Mouse (Mus musculus) MEL (cell line): ENCODE measurements around the gene Gk. TPM values are rescaled to one million over a fixed set of nuclear protein-coding genes. Genes with fewer than 3 reads are reported as not detected.

Experiments used
- DNase-seq: peaks from one replicate; pipeline ENCODE4 v3.0.0; 2011; ENCODE audit warnings: low read depth, low spot score
- H3K27ac ChIP-seq: 2 replicates; pipeline ENCODE4 v1.5.1; 2012; ENCODE audit warnings: low read depth, mild to moderate bottlenecking, control low read depth, low read length, moderate library complexity; ENCODE audit not compliant: control insufficient read depth
- H3K27me3 ChIP-seq, 2 experiments: fragments of 150-350 bp in 1 of 2; sonication (generic) in 1 of 2; 2 replicates each; pipeline ENCODE4 v1.6.1; 2012; ENCODE audit warnings: low read length in 2 of 2, mild to moderate bottlenecking in 2 of 2, improper control_type of control experiment in 1 of 2, moderate library complexity in 1 of 2; ENCODE audit not compliant: insufficient read depth in 2 of 2, control insufficient read depth in 1 of 2
- H3K36me3 ChIP-seq, 2 experiments: 2 replicates each; pipeline ENCODE4 v1.6.1; 2012 to 2014; ENCODE audit warnings: low read length in 2 of 2, improper control_type of control experiment in 1 of 2, inconsistent platforms in 1 of 2, mild to moderate bottlenecking in 1 of 2; ENCODE audit not compliant: insufficient read depth in 2 of 2, control insufficient read depth in 1 of 2
- H3K4me1 ChIP-seq, 2 experiments: fragments of 150-350 bp in 1 of 2; sonication (generic) in 1 of 2; 2 replicates each; pipeline ENCODE4 v1.6.1; 2012; ENCODE audit warnings: low read length in 2 of 2, improper control_type of control experiment in 1 of 2, mild to moderate bottlenecking in 1 of 2; ENCODE audit not compliant: insufficient read depth in 2 of 2, control insufficient read depth in 1 of 2
- H3K4me3 ChIP-seq, 2 experiments: fragments of 150-350 bp in 1 of 2; sonication (generic) in 1 of 2; 2 replicates each; pipeline ENCODE4 v1.5.1; 2012; ENCODE audit warnings: low read depth in 2 of 2, low read length in 2 of 2, mild to moderate bottlenecking in 2 of 2, moderate library complexity in 2 of 2, control low read depth in 1 of 2, improper control_type of control experiment in 1 of 2; ENCODE audit not compliant: control insufficient read depth in 1 of 2, insufficient read depth in 1 of 2
- H3K79me2 ChIP-seq: 2 replicates; pipeline ENCODE4 v1.6.1; 2012; ENCODE audit warnings: mild to moderate bottlenecking, low read length, moderate library complexity; ENCODE audit not compliant: control insufficient read depth, poor library complexity, insufficient read depth
- H3K9ac ChIP-seq: 2 replicates; pipeline ENCODE4 v1.6.1; 2012; ENCODE audit warnings: low read depth, mild to moderate bottlenecking, control low read depth, low read length, moderate library complexity; ENCODE audit not compliant: control insufficient read depth, poor library complexity, severe bottlenecking
- H3K9me3 ChIP-seq: fragments of 150-350 bp; sonication (generic); replicated peaks from 2 replicates; pipeline ENCODE4 v1.6.1; 2012; ENCODE audit warnings: mild to moderate bottlenecking, low read length, improper control_type of control experiment, moderate library complexity; ENCODE audit not compliant: insufficient read depth
- ETS1 ChIP-seq: IDR thresholded peaks from 2 replicates; pipeline ENCODE4 v1.6.1; 2012; ENCODE audit warnings: low read depth, mild to moderate bottlenecking, inconsistent platforms, low read length, improper control_type of control experiment, moderate library complexity
- GABPA ChIP-seq: IDR thresholded peaks from 2 replicates; pipeline ENCODE4 v1.6.1; 2012; ENCODE audit warnings: low read depth, mild to moderate bottlenecking, inconsistent platforms, low read length, improper control_type of control experiment, moderate library complexity
- GATA1 ChIP-seq: IDR thresholded peaks from 2 replicates; pipeline ENCODE4 v1.6.1; 2011; ENCODE audit warnings: low read depth, low read length, improper control_type of control experiment
- KAT2A ChIP-seq: conservative IDR thresholded peaks from 2 replicates; pipeline ENCODE4 v1.6.1; 2012; ENCODE audit warnings: low read depth, low read length, improper control_type of control experiment, inconsistent platforms
- MAX ChIP-seq: IDR thresholded peaks from 2 replicates; pipeline ENCODE4 v1.6.1; 2011; ENCODE audit warnings: low read length, improper control_type of control experiment
- NELFE ChIP-seq: IDR thresholded peaks from 2 replicates; pipeline ENCODE4 v1.6.1; 2011; ENCODE audit warnings: low read depth, low read length, improper control_type of control experiment
- POLR2A ChIP-seq, 2 experiments: IDR thresholded peaks; 2 replicates each; pipeline ENCODE4 v1.6.1; 2011 to 2012; ENCODE audit warnings: low read length in 2 of 2, mild to moderate bottlenecking in 2 of 2, control low read depth in 1 of 2, improper control_type of control experiment in 1 of 2, low read depth in 1 of 2, moderate library complexity in 1 of 2; ENCODE audit not compliant: control insufficient read depth in 1 of 2, insufficient read depth in 1 of 2, poor library complexity in 1 of 2
- POLR2AphosphoS2 ChIP-seq: IDR thresholded peaks from 2 replicates; pipeline ENCODE4 v1.6.1; 2011; ENCODE audit warnings: low read length, improper control_type of control experiment
- POLR2AphosphoS5 ChIP-seq: IDR thresholded peaks from 2 replicates; pipeline ENCODE4 v1.6.1; 2012; ENCODE audit warnings: low read depth, borderline replicate concordance, mild to moderate bottlenecking, inconsistent platforms, low read length, moderate library complexity, mixed read lengths
- RAD21 ChIP-seq: IDR thresholded peaks from 2 replicates; pipeline ENCODE4 v1.6.1; 2011; ENCODE audit warnings: mild to moderate bottlenecking, low read depth, low read length, improper control_type of control experiment
- RCOR1 ChIP-seq: IDR thresholded peaks from 2 replicates; pipeline ENCODE4 v1.6.1; 2012; ENCODE audit warnings: low read depth, mild to moderate bottlenecking, inconsistent platforms, low read length, improper control_type of control experiment
- SIN3A ChIP-seq: IDR thresholded peaks from 2 replicates; pipeline ENCODE4 v1.6.1; 2012; ENCODE audit warnings: low read length, improper control_type of control experiment, inconsistent platforms
- TCF12 ChIP-seq: IDR thresholded peaks from 2 replicates; pipeline ENCODE4 v1.6.1; 2014; ENCODE audit warnings: low read depth, mild to moderate bottlenecking, inconsistent platforms, low read length, improper control_type of control experiment, moderate library complexity
- UBTF ChIP-seq: IDR thresholded peaks from 2 replicates; pipeline ENCODE4 v1.6.1; 2012; ENCODE audit warnings: low read depth, mild to moderate bottlenecking, inconsistent platforms, low read length, improper control_type of control experiment, moderate library complexity, borderline replicate concordance; ENCODE audit not compliant: insufficient read depth
- USF1 ChIP-seq: IDR thresholded peaks from 2 replicates; pipeline ENCODE4 v1.6.1; 2014; ENCODE audit warnings: low read depth, mild to moderate bottlenecking, inconsistent platforms, low read length, improper control_type of control experiment, moderate library complexity
- USF2 ChIP-seq, 2 experiments: IDR thresholded peaks; 2 replicates each; pipeline ENCODE4 v1.6.1; 2011 to 2012; ENCODE audit warnings: improper control_type of control experiment in 2 of 2, low read length in 2 of 2, borderline replicate concordance in 1 of 2, inconsistent platforms in 1 of 2, low read depth in 1 of 2, mild to moderate bottlenecking in 1 of 2; ENCODE audit not compliant: insufficient read depth in 1 of 2
- ZKSCAN1 ChIP-seq: IDR thresholded peaks from 2 replicates; pipeline ENCODE4 v1.6.1; 2012; ENCODE audit warnings: low read depth, mild to moderate bottlenecking, inconsistent platforms, low read length, improper control_type of control experiment, moderate library complexity
- polyA plus RNA-seq, 2 experiments: library from polyadenylated mRNA; stranded (reverse) in 1 of 2; unstranded in 1 of 2; fragments of >175 nt in 1 of 2; fragments of >200 nt in 1 of 2; gene quantifications; 2 replicates each; pipeline versions ENCODE4 v1.2.1 to v1.2.4; 2012; ENCODE audit warnings: low replicate concordance in 2 of 2, low read depth in 1 of 2; ENCODE audit not compliant: insufficient read length in 2 of 2, insufficient read depth in 1 of 2, missing spikeins in 1 of 2
- total RNA-seq: library from RNA; depleted of rRNA; stranded (reverse); fragments of 300-350 nt; gene quantifications from 2 replicates; pipeline ENCODE4 v1.2.3, GENCODE M21; 2012; rRNA removed

Gk gene
- total RNA-seq: 7.8 and 10.8 TPM in 2 replicates
- 10 to 100 TPM in 1 of 2 experiments, not detected in 1; 13.2 TPM for polyA plus RNA-seq

GRCm38 (mm10) chrX:85776544-85777087, at the start of gene Gk:
Gk (minus strand) TSS chrX:85776819.
- TF ChIP-seq MAX: peak; percentile 54; the same call in 1 of the 2 replicates
- no peak for TF ChIP-seq RAD21
- peak in 1 of 2 experiments; percentile 65; a peak in 1 of 4 replicates for TF ChIP-seq POLR2A (IDR thresholded peaks at IDR 0.05; ENCODE audit: control insufficient read depth in 1 of 2, insufficient read depth in 1 of 2, low read depth in 1 of 2, low read length in 2 of 2, poor library complexity in 1 of 2)
- TF ChIP-seq POLR2AphosphoS2: peak; percentile 53; the same call in 1 of the 2 replicates
- TF ChIP-seq GATA1: no peak
- peak; percentile 28 for TF ChIP-seq NELFE
- TF ChIP-seq UBTF: no peak
- no peak for TF ChIP-seq KAT2A
- TF ChIP-seq USF1: peak; percentile 95
- TF ChIP-seq RCOR1: no peak
- no peak for TF ChIP-seq POLR2AphosphoS5
- TF ChIP-seq USF2 (IDR thresholded peaks at IDR 0.05; ENCODE audit: borderline replicate concordance in 1 of 2, insufficient read depth in 1 of 2, low read depth in 1 of 2, low read length in 2 of 2): peak in 1 of 2 experiments; percentile 63; a peak in 1 of 4 replicates
- no peak for TF ChIP-seq ETS1
- no peak for TF ChIP-seq TCF12
- TF ChIP-seq GABPA: no peak
- peak within 1 kb of the TSS; percentile 99 for H3K27ac ChIP-seq
- peaks cover 0 to 8% of the 10 kb centered on the region in 2 experiments; a peak in 2 of 4 replicates for H3K36me3 ChIP-seq
- H3K9ac ChIP-seq: peak within 1 kb of the TSS; percentile 88
- H3K79me2 ChIP-seq: peaks cover 7% of the 10 kb centered on the region
- no peaks in the 10 kb centered on the region for H3K9me3 ChIP-seq
- H3K4me1 ChIP-seq: no peaks in the 10 kb centered on the region; a peak in 1 of 4 replicates
- H3K27me3 ChIP-seq: no peaks in the 10 kb centered on the region
- peak within 1 kb of the TSS; percentile 66 to 68 for H3K4me3 ChIP-seq
- DNase-seq: peak; percentile 94

DNA sequence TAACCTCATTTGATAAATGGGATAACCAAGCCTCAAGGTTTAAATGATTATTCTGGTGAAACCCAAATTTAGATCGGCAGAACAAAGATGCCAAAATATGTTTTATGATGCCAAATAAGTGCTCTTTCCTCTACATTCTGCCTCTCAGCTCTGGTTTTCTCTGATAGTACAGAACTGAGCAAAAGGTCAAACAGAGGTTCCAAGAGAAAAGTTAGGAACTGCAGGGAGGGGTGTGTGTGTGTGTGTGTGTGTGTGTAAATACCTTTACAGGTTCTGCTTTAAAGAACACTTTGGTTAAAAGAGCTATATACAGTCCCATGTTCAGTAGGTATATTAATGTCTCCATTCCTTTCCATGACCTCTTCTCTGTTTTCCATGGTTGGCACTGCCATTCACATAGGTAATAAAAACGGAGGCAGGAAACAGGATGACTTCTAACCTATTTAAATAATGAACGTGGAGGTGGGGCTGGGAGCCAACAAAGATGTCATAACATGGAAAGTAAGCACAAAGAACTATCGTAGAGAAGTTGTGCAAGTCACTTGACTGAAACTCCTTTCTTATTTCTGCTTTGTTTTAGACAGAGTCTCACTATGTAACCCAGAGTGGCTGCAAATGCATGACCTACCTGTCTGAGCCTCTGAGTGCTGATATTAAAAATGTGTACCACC, 28.2 kb upstream of the Gk start:
- Histone ChIP-seq H3K4me3 (no peak overlapping the region), H3K27me3 (no peaks in the 10 kb centered on the region), H3K36me3 (no peaks in the 10 kb centered on the region), H3K79me2 (no peaks in the 10 kb centered on the region), H3K27ac (no peak overlapping the region), H3K4me1 (no peaks in the 10 kb centered on the region), H3K9me3 (no peaks in the 10 kb centered on the region), H3K9ac (no peak overlapping the region)
- DNase-seq: no peak
- TF ChIP-seq POLR2AphosphoS5 (no peak), ZKSCAN1 (no peak), SIN3A (no peak)
